Mouse (Mus musculus): ENCODE measurements around the gene Zfp423. TPM values are rescaled to one million over a fixed set of nuclear protein-coding genes. Genes with fewer than 3 reads are reported as not detected.

Gene Zfp423
- polyA plus RNA-seq, 1 experiment from 2014 or later: 22.0 TPM

DNA sequence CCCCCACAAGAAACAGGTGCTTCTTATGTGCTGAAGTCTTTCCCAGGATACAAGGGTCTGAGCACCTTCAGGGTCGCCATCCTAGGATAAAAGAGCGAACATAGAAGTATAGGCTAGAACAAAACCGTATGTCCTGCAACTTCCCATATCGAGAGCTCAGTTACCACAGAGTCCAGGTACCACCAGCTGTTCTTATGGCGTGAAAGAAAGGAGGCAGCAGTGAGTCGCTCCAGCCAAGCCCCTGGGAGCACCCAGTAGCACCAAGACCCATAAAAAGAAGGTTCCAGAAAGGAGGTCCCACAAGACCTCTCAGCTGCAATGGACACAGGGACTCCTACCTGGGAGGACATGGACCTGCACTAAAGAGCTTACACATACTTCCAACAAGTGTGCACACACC lies 83.5 kb downstream of the Zfp423 start:
- Histone ChIP-seq H3K4me3 (no peak overlapping the region), H3K36me3 (replicated peaks) (peaks cover 14% of the 10 kb centered on the region), H3K9me3 (no peaks in the 10 kb centered on the region), H3K27ac (replicated peaks) (peak overlapping the region; percentile 32), H3K27me3 (replicated peaks; ENCODE audit: low read depth, poor library complexity, severe bottlenecking) (no peaks in the 10 kb centered on the region), H3K4me1 (peaks cover 73% of the 10 kb centered on the region)
- WGBS: 84% methylated on average over 6 of the region's 6 CpGs
- no peak for DNase-seq (ENCODE audit: low spot score)

DNA sequence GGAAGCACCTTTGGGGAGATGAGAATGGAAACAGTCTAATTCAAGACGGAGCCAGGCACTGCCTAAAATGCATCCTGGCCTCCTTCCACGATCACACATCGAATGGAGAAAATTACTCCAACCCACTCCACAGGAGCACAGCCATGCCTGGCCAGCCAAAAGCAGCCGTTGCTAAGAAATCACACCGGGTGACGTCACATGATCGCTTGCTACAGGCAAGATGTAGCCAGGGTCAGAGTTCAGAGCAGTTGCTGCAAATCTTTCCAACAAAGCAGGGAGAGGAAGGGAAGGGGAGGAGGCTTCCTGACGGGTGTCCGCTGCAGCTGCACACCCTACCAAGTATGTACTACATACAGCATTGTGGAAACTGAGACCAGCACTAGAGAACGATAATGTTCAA lies 83.9 kb downstream of the Zfp423 start:
- no peak overlapping the region for H3K4me3 ChIP-seq
- 42% methylated on average over 10 of the region's 10 CpGs for WGBS
- H3K27ac ChIP-seq (replicated peaks): peak overlapping the region; percentile 32
- no peaks in the 10 kb centered on the region for H3K9me3 ChIP-seq
- H3K36me3 ChIP-seq (replicated peaks): peaks cover 14% of the 10 kb centered on the region
- no peaks in the 10 kb centered on the region for H3K27me3 ChIP-seq (replicated peaks; ENCODE audit: low read depth, poor library complexity, severe bottlenecking)
- peaks cover 69% of the 10 kb centered on the region for H3K4me1 ChIP-seq
- DNase-seq (ENCODE audit: low spot score): peak; percentile 47

DNA sequence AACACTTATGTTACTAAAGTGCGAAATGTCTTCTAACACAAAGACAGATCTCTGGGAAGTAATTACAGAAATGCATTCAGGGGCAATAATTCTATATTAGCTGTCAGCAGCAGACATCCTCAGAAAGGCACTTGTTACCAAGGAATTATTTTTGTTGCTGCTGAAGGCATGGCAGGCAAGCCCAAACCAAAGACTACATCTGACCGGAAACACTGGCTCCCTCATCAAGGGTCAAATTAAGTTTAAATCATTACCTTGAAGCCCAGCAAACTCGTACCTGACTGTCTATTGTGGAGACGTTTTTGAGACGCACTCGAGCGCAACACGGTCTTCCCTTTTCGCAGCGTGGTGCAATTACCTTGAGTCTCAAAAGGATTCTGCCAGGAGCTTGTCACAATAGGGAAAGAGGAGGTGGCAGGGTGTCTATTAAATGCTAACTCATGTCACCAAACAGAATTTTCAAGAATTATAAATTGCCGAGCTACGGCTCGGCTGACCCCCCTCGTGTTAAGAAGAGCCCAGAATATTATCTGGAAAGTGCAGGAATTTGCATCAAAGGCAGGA lies 86.3 kb downstream of the Zfp423 start:
- 55% methylated on average over 14 of the region's 14 CpGs for WGBS
- Histone ChIP-seq H3K4me1 (peaks cover 62% of the 10 kb centered on the region), H3K27ac (replicated peaks) (no peak overlapping the region), H3K4me3 (no peak overlapping the region), H3K36me3 (replicated peaks) (peaks cover 7% of the 10 kb centered on the region), H3K27me3 (replicated peaks; ENCODE audit: low read depth, poor library complexity, severe bottlenecking) (no peaks in the 10 kb centered on the region), H3K9me3 (no peaks in the 10 kb centered on the region)
- no peak for DNase-seq (ENCODE audit: low spot score)

DNA sequence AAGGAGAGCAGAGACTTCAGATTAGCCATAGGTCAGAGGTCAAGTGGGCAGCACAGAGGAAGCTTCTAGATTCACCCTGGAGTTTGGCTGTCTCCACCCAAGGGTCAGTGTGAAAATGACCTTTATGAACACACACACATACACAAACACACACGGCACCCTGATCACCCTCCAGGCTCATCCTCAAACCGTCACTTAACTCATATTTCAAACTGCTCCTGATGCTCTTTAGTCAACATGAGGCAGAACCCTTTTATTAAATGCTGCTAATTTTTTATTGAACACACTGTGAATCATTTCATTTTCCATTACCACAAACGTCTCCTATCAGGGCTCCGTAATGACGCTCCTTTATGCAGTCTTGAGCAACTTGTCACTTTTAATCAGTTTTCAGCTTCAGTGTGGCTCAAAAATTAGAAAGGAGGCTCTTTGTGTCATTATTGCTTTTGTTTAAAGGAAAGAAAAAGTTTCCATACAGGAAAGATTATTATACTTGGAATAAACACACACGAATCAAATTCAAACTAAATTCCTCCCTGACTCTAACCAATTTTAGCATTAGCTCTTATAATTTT lies 87.0 kb downstream of the Zfp423 start:
- Histone ChIP-seq H3K4me3 (no peak overlapping the region), H3K27ac (replicated peaks) (0 out of 2 replicates have a peak overlapping the region, but pooled peaks have one; percentile 30), H3K36me3 (replicated peaks) (peaks cover 7% of the 10 kb centered on the region), H3K9me3 (no peaks in the 10 kb centered on the region), H3K4me1 (peaks cover 67% of the 10 kb centered on the region), H3K27me3 (replicated peaks; ENCODE audit: low read depth, poor library complexity, severe bottlenecking) (no peaks in the 10 kb centered on the region)
- no peak for DNase-seq (ENCODE audit: low spot score)
- 66% methylated on average over 6 of the region's 6 CpGs for WGBS

DNA sequence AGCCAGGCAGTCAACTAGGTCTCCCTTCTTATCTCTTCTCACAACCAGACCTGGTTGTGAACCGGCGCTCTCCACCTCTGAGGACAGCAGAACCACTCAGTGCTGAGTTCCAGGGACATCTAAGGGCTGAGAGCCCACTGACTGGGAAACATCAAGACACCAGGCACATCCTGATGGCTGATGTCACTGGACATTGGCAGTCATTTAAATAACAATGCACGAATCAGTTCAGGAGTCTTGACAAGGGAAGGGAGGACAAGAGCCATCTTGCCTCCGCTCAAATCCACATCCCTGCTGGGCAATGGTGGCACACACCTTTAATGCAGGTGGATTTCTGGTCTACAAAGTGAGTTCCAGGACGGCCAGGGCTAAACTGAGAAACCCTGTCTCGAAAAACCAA lies 92.8 kb downstream of the Zfp423 start:
- WGBS: 87% methylated on average over 6 of the region's 6 CpGs
- Histone ChIP-seq H3K36me3 (replicated peaks) (peaks cover 6% of the 10 kb centered on the region; the same call in 1 of the 2 replicates), H3K27me3 (replicated peaks; ENCODE audit: low read depth, poor library complexity, severe bottlenecking) (no peaks in the 10 kb centered on the region), H3K4me3 (no peak overlapping the region), H3K27ac (replicated peaks) (no peak overlapping the region; the same call in 1 of the 2 replicates), H3K9me3 (no peaks in the 10 kb centered on the region), H3K4me1 (peaks cover 64% of the 10 kb centered on the region)
- DNase-seq (ENCODE audit: low spot score): no peak

DNA sequence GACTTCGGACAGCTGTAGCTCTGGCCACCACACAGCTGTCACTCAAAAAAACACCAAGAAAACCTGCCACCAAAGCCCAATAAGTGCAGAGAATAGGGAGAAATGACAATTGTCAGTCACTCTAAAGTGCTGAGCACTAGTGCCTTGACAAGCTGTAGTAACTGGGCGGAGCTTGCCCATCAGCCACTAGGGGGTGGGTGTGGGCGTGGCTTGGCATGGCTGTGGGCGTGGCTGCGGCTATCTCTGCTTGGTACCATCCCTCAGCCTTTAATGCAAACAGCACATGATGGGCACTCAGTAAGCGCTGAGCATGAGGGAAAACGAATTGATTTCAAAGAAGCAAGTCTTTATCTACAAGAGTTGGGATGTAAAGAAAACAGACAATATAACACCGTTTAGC lies 95.2 kb downstream of the Zfp423 start:
- Histone ChIP-seq H3K9me3 (no peaks in the 10 kb centered on the region), H3K27ac (replicated peaks) (no peak overlapping the region), H3K4me1 (peaks cover 74% of the 10 kb centered on the region), H3K4me3 (no peak overlapping the region), H3K27me3 (replicated peaks; ENCODE audit: low read depth, poor library complexity, severe bottlenecking) (no peaks in the 10 kb centered on the region), H3K36me3 (replicated peaks) (peaks cover 7% of the 10 kb centered on the region)
- 67% methylated on average over 8 of the region's 8 CpGs for WGBS
- DNase-seq (ENCODE audit: low spot score): no peak

DNA sequence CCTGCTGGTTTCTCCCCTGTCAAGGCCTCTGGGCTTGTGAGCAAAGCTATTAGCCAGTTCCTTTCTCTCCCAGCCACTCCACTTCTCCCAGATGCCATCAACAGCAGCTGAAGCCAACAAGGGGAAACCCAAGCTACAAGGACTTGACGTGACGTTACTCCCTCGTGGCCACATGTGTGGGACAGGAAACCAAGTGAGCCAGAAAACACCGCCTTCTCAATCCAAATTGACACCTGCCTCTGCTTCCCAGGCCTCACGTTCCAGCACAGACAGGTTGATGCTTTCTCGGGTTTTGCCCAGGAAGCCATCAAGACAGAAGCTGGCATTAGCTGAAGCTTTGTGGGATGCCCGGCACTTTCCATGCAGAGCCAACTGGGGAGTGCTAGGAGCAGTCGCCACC lies 96.3 kb downstream of the Zfp423 start:
- no peaks in the 10 kb centered on the region for H3K27me3 ChIP-seq (replicated peaks; ENCODE audit: low read depth, poor library complexity, severe bottlenecking)
- WGBS: 88% methylated on average over 8 of the region's 8 CpGs
- no peak for DNase-seq (ENCODE audit: low spot score)
- peaks cover 18% of the 10 kb centered on the region for H3K36me3 ChIP-seq (replicated peaks)
- H3K4me1 ChIP-seq: peaks cover 77% of the 10 kb centered on the region
- no peak overlapping the region for H3K4me3 ChIP-seq
- no peaks in the 10 kb centered on the region for H3K9me3 ChIP-seq
- 0 out of 2 replicates have a peak overlapping the region, but pooled peaks have one; percentile 40 for H3K27ac ChIP-seq (replicated peaks)

DNA sequence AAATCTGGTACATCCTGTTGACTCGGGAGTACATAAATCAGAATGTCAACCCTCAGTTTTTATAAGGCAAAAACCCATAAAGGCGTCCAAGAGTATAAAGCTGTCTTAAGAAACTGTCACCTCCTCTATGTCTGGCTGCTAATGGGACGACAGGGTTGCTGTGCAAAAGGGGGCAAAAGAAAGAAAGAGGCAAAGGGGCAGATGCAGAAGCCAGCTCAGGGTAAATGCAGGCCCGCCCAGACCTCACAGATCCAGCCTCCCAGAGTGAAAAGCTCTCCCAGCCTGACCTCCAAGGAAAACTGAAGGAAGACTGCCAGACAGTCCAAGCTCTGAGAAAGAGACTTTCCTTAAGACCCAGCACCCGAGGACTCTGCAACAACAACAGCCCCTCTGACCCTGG lies 97.7 kb downstream of the Zfp423 start:
- Histone ChIP-seq H3K36me3 (replicated peaks) (peaks cover 32% of the 10 kb centered on the region), H3K4me1 (peaks cover 66% of the 10 kb centered on the region), H3K27me3 (replicated peaks; ENCODE audit: low read depth, poor library complexity, severe bottlenecking) (no peaks in the 10 kb centered on the region), H3K4me3 (no peak overlapping the region), H3K27ac (replicated peaks) (peak overlapping the region; percentile 44), H3K9me3 (no peaks in the 10 kb centered on the region)
- WGBS: 64% methylated on average over 5 of the region's 5 CpGs
- no peak for DNase-seq (ENCODE audit: low spot score)

DNA sequence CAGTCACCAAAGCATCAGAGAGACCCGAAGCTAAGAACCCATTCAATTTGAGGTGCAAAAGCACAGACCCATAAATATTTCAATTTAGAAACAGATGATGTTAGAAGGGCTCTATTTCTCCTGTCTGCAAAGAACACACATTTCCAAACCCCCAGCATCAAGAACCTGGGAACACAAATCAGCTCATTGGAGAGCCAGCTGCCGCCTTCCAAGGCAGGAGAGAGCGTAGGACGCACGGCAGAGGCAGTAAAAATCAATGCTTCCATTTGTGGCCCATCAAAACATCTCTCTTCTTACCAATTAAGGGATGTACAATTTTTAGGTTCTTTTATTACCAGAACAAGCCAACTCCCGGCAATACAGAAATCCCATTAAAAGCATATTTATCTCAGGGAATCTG lies 98.5 kb downstream of the Zfp423 start:
- WGBS: 75% methylated on average over 6 of the region's 6 CpGs
- no peaks in the 10 kb centered on the region for H3K9me3 ChIP-seq
- no peak overlapping the region for H3K27ac ChIP-seq (replicated peaks)
- DNase-seq (ENCODE audit: low spot score): no peak
- no peak overlapping the region for H3K4me3 ChIP-seq
- H3K36me3 ChIP-seq (replicated peaks): peaks cover 40% of the 10 kb centered on the region
- peaks cover 58% of the 10 kb centered on the region for H3K4me1 ChIP-seq
- H3K27me3 ChIP-seq (replicated peaks; ENCODE audit: low read depth, poor library complexity, severe bottlenecking): no peaks in the 10 kb centered on the region

DNA sequence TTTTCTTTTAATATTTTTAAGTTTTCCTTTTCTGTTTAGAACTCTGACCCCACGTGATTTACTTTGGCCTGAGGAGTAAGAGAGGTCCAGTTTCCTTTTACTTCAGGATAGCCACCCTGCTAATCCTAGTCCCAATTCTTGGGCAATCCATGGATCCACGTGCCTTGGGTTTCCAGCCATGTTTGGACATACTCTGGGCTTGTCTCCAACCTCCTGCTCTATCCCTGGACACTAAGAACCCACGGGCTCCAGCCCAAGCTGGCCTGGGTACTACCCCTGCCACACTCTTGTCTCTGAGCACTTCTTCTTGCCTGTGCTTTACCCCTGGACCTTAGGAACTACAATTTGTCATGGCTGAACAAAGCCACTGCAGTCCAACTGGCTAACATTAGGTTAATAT lies 107.5 kb downstream of the Zfp423 start:
- H3K36me3 ChIP-seq (replicated peaks): peaks cover 63% of the 10 kb centered on the region
- WGBS: 89% methylated on average over 3 of the region's 3 CpGs

DNA sequence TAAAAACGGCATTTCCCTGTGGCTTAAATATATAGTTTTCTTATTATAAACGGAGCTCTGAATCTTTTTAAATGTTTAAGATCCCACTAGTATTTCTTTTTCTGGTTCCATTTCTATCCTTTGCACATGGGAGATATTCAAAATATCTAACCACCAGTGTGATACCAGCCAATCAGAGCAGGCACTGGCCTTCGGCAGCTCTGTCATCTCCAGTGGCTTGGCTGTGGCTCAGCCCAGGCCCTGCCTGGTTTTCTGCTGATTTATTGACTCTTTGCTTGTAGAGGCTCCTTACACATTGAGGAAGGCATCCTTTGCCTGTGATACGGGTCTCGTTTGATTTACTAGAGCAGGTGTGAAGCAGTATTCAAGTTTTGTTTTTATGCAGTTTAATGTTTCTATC lies 108.0 kb downstream of the Zfp423 start:
- DNase-seq (ENCODE audit: low spot score): no peak
- Histone ChIP-seq H3K9me3 (no peaks in the 10 kb centered on the region), H3K4me1 (peaks cover 16% of the 10 kb centered on the region), H3K4me3 (no peak overlapping the region), H3K36me3 (replicated peaks) (peaks cover 63% of the 10 kb centered on the region), H3K27ac (replicated peaks) (no peak overlapping the region), H3K27me3 (replicated peaks; ENCODE audit: low read depth, poor library complexity, severe bottlenecking) (no peaks in the 10 kb centered on the region)
- WGBS: 89% methylated on average over 5 of the region's 5 CpGs

More for the DNA sequence above, 107.5 kb downstream of the Zfp423 start:
- no peaks in the 10 kb centered on the region for H3K9me3 ChIP-seq
- no peak overlapping the region for H3K27ac ChIP-seq (replicated peaks)
- no peak overlapping the region for H3K4me3 ChIP-seq
- H3K27me3 ChIP-seq (replicated peaks; ENCODE audit: low read depth, poor library complexity, severe bottlenecking): no peaks in the 10 kb centered on the region
- no peak for DNase-seq (ENCODE audit: low spot score)
- H3K4me1 ChIP-seq: peaks cover 16% of the 10 kb centered on the region

DNA sequence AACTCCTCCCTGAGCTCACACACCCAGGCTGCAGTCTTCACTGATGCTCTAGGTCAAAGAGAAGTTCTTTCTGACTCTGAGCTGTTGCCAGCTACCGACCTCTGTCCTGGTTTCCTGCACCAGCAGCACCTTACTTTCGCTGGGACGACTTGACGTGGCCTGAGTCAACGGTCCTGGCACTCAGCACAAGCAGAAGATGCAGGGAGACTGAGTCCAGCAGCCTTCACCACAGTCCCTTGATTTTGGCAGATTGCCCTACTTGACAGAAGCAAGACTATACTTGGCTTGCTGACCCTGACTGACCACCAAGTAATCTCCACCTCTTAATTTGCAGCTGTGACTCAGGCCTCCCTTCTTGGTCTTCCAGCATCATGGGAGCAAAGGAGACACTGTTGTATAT lies 110.6 kb downstream of the Zfp423 start:
- Histone ChIP-seq H3K36me3 (replicated peaks) (peaks cover 68% of the 10 kb centered on the region), H3K9me3 (no peaks in the 10 kb centered on the region), H3K4me1 (peaks cover 16% of the 10 kb centered on the region), H3K27ac (replicated peaks) (no peak overlapping the region), H3K4me3 (no peak overlapping the region), H3K27me3 (replicated peaks; ENCODE audit: low read depth, poor library complexity, severe bottlenecking) (no peaks in the 10 kb centered on the region)
- DNase-seq (ENCODE audit: low spot score): no peak
- 92% methylated on average over 5 of the region's 5 CpGs for WGBS

DNA sequence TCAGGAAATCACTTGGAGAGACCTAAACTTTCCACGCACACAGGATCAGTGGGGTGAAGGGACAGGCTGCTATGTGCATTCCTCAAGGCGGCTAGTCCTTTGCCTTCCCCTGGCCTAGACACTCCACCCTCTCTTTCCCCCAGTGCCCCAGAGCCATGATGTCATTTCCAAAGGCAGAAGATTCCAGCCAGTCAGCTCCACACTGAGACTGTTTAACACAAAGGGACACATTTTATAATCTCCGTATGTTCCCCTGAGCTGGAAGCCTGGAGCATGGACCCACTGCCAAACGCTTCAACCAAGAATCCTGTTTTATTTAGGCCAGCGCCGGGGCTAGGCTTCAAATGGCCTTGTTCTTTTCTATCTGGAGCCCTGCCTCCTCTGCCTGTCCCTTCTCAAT lies 111.6 kb downstream of the Zfp423 start:
- Histone ChIP-seq H3K27me3 (replicated peaks; ENCODE audit: low read depth, poor library complexity, severe bottlenecking) (no peaks in the 10 kb centered on the region), H3K9me3 (no peaks in the 10 kb centered on the region), H3K36me3 (replicated peaks) (peaks cover 60% of the 10 kb centered on the region), H3K4me1 (peaks cover 15% of the 10 kb centered on the region), H3K27ac (replicated peaks) (no peak overlapping the region), H3K4me3 (no peak overlapping the region)
- no peak for DNase-seq (ENCODE audit: low spot score)
- 84% methylated on average over 6 of the region's 6 CpGs for WGBS
